9 mouse cellular contexts compared by ENCODE assay signal in genomic region chr11:120726243-120727168, GRCm38 (mm10). TPM values are rescaled to one million over a fixed set of nuclear protein-coding genes. Genes with fewer than 3 reads are reported as not detected.
A peak's percentile ranks its signal among the peaks of the same experiment; 100 is the strongest.
DNase-seq lines count a peak whose midpoint lies in the region; ATAC-seq and TF ChIP-seq lines count a peak whose summit lies in the region.
"Had no signal": no experiment of that assay in that cellular context is flagged by ENCODE, and none has a peak within 500 bp of the region (broad histone marks: within the 10 kb centered on the region; RNA-seq: fewer than 3 reads in every experiment).

No protein-coding gene starts in this region.

- H3K27me3 ChIP-seq in E14TG2a.4 (ENCODE audit: insufficient read depth, low read length) = peaks cover 64% of the 10 kb centered on the region
- peaks cover 22% of the 10 kb centered on the region for H3K27me3 ChIP-seq in heart, embryonic 16.5 days (ENCODE audit: control insufficient read depth, insufficient read depth, low read length)
- H3K27me3 ChIP-seq in limb, embryonic 15.5 days = 0 out of 2 replicates have a peak, but pooled peaks cover 2% of the 10 kb centered on the region

- peak overlapping the region; percentile 89 for H3K4me3 ChIP-seq in E14TG2a.4 (replicated peaks; ENCODE audit: low read length)
- H3K4me3 ChIP-seq in heart, embryonic 16.5 days (ENCODE audit: low read length) = peak overlapping the region; percentile 73
- H3K4me3 ChIP-seq in limb, embryonic 15.5 days = peak overlapping the region; percentile 62

- peak; percentile 19; the same call in 1 of the 2 replicates for ATAC-seq in heart, embryonic 16.5 days (replicated peaks; ENCODE audit: extremely low read depth, insufficient read depth, low FRiP score)
- peak; percentile 9; the same call in 1 of the 2 replicates for ATAC-seq in limb, embryonic 15.5 days (ENCODE audit: insufficient number of reproducible peaks, low FRiP score, low TSS enrichment, low read depth)
- ATAC-seq in megakaryocyte progenitor cell, adult 5-6 weeks (replicated peaks; ENCODE audit: poor library complexity) = no peak

- H3K4me2 ChIP-seq in heart, embryonic 16.5 days (ENCODE audit: low read depth, low read length) = peak overlapping the region; percentile 95
- H3K4me2 ChIP-seq in limb, embryonic 15.5 days = peak overlapping the region; percentile 91

- DNase-seq in adrenal gland, postnatal 14 days = peak; percentile 4
- no peak for DNase-seq in adrenal gland, postnatal 25 days
- peak; percentile 67 for DNase-seq in yolk sac, embryonic 10.5 days (ENCODE audit: low spot score)
- DNase-seq in layer of hippocampus, adult 9-10 months (ENCODE audit: low spot score) = no peak

- H3K27ac ChIP-seq in heart, embryonic 16.5 days (ENCODE audit: low read length) = no peak overlapping the region
- H3K27ac ChIP-seq in limb, embryonic 15.5 days = no peak overlapping the region

- WGBS in heart, embryonic 16.5 days = 23% methylated on average over 35 of the region's 36 CpGs
- WGBS in limb, embryonic 15.5 days = 21% methylated on average over 34 of the region's 36 CpGs

- H3K9me3 ChIP-seq in E14TG2a.4 (ENCODE audit: low read length) = no peaks in the 10 kb centered on the region
- no peaks in the 10 kb centered on the region for H3K9me3 ChIP-seq in heart, embryonic 16.5 days (replicated peaks; ENCODE audit: control insufficient read depth, low read length)
- H3K9me3 ChIP-seq in limb, embryonic 15.5 days = no peaks in the 10 kb centered on the region

- no peak for TF ChIP-seq CTCF in E14TG2a.4 (conservative IDR thresholded peaks at IDR 0.05; ENCODE audit: low read length)

- H3K9ac ChIP-seq in heart, embryonic 16.5 days (ENCODE audit: low read length) = peak overlapping the region; percentile 73
- peak overlapping the region; percentile 48 for H3K9ac ChIP-seq in limb, embryonic 15.5 days

- H3K36me3 ChIP-seq in E14TG2a.4 (ENCODE audit: insufficient read depth, low read length) = peaks cover 20% of the 10 kb centered on the region
- no peaks in the 10 kb centered on the region for H3K36me3 ChIP-seq in heart, embryonic 16.5 days (ENCODE audit: control insufficient read depth, insufficient read depth)
- peaks cover 6% of the 10 kb centered on the region for H3K36me3 ChIP-seq in limb, embryonic 15.5 days

- H3K4me1 ChIP-seq in E14TG2a.4 (replicated peaks; ENCODE audit: low read depth, low read length) = peaks cover 62% of the 10 kb centered on the region
- peaks cover 10% of the 10 kb centered on the region for H3K4me1 ChIP-seq in heart, embryonic 16.5 days (ENCODE audit: control insufficient read depth, insufficient read depth, low read length)
- peaks cover 33% of the 10 kb centered on the region for H3K4me1 ChIP-seq in limb, embryonic 15.5 days

RNA-seq across cellular contexts. Expression of gene Dcxr, which starts 0.6 kb away (rescaled TPM):
- 31.8 and 41.9 TPM in 2 replicates for total RNA-seq in adrenal gland, postnatal 14 days (2021)
- total RNA-seq in adrenal gland, postnatal 25 days (2021) = 59.0 and 82.3 TPM in 2 replicates
- 15.3 and 17.1 TPM in 2 replicates for polyA plus RNA-seq in heart, embryonic 16.5 days (2015; fragmentation: Nextera tagmentation; extraction: Ambion mirVana)
- 18.2 and 20.2 TPM in 2 replicates for polyA plus RNA-seq in limb, embryonic 15.5 days (2015; fragmentation: Nextera tagmentation; extraction: Ambion mirVana)
- total RNA-seq in megakaryocyte progenitor cell, adult 5-6 weeks (2015) = 16.3 and 18.7 TPM in 2 replicates
- total RNA-seq in megakaryocyte progenitor cell, adult 5-6 weeks (2017) = 16.5 and 17.1 TPM in 2 replicates

RNA-seq across cellular contexts. Expression of gene Rac3, which starts 5.2 kb away (rescaled TPM):
- 3.2 and 5.3 TPM in 2 replicates for total RNA-seq in adrenal gland, postnatal 14 days (2021)
- total RNA-seq in adrenal gland, postnatal 25 days (2021) = 5.6 and 10.0 TPM in 2 replicates
- polyA plus RNA-seq in heart, embryonic 16.5 days (2015; fragmentation: Nextera tagmentation; extraction: Ambion mirVana) = 8.7 and 10.6 TPM in 2 replicates
- 44.4 and 56.4 TPM in 2 replicates for polyA plus RNA-seq in limb, embryonic 15.5 days (2015; fragmentation: Nextera tagmentation; extraction: Ambion mirVana)
- 0.44 and 0.76 TPM in 2 replicates for total RNA-seq in megakaryocyte progenitor cell, adult 5-6 weeks (2015)
- total RNA-seq in megakaryocyte progenitor cell, adult 5-6 weeks (2017) = 0.25 TPM in 1 of 2 replicates, not detected in the other
- total RNA-seq: hematopoietic stem cell, adult 5-6 weeks had no signal

RNA-seq across cellular contexts. Expression of gene Cbr2, which starts 5.4 kb away (rescaled TPM):
- 7.3 and 10.2 TPM in 2 replicates for total RNA-seq in adrenal gland, postnatal 14 days (2021)
- total RNA-seq in adrenal gland, postnatal 25 days (2021) = 1.9 and 3.7 TPM in 2 replicates
- 54.8 and 59.4 TPM in 2 replicates for polyA plus RNA-seq in heart, embryonic 16.5 days (2015; fragmentation: Nextera tagmentation; extraction: Ambion mirVana)
- polyA plus RNA-seq in limb, embryonic 15.5 days (2015; fragmentation: Nextera tagmentation; extraction: Ambion mirVana) = 12.6 and 16.7 TPM in 2 replicates
- total RNA-seq in megakaryocyte progenitor cell, adult 5-6 weeks (2015) = not detected in 2 replicates
- total RNA-seq in megakaryocyte progenitor cell, adult 5-6 weeks (2017) = 1.3 TPM in 1 of 2 replicates, not detected in the other
- total RNA-seq: hematopoietic stem cell, adult 5-6 weeks had no signal

RNA-seq across cellular contexts. Expression of gene Lrrc45, which starts 12.8 kb away (rescaled TPM):
- total RNA-seq in adrenal gland, postnatal 14 days (2021) = 27.2 and 31.5 TPM in 2 replicates
- 40.9 and 46.8 TPM in 2 replicates for total RNA-seq in adrenal gland, postnatal 25 days (2021)
- polyA plus RNA-seq in heart, embryonic 16.5 days (2015; fragmentation: Nextera tagmentation; extraction: Ambion mirVana) = 34.1 and 34.8 TPM in 2 replicates
- polyA plus RNA-seq in limb, embryonic 15.5 days (2015; fragmentation: Nextera tagmentation; extraction: Ambion mirVana) = 63.7 and 65.9 TPM in 2 replicates
- 10.6 and 11.0 TPM in 2 replicates for total RNA-seq in megakaryocyte progenitor cell, adult 5-6 weeks (2015)
- total RNA-seq in megakaryocyte progenitor cell, adult 5-6 weeks (2017) = 37.6 and 42.3 TPM in 2 replicates

RNA-seq across cellular contexts. Expression of gene Cenpx, which starts 13.0 kb away (rescaled TPM):
- total RNA-seq in adrenal gland, postnatal 14 days (2021) = 46.4 and 52.5 TPM in 2 replicates
- 52.6 and 54.2 TPM in 2 replicates for total RNA-seq in adrenal gland, postnatal 25 days (2021)
- 107 and 112 TPM in 2 replicates for polyA plus RNA-seq in heart, embryonic 16.5 days (2015; fragmentation: Nextera tagmentation; extraction: Ambion mirVana)
- 156 and 166 TPM in 2 replicates for polyA plus RNA-seq in limb, embryonic 15.5 days (2015; fragmentation: Nextera tagmentation; extraction: Ambion mirVana)
- total RNA-seq in megakaryocyte progenitor cell, adult 5-6 weeks (2015) = 116 and 136 TPM in 2 replicates
- total RNA-seq in megakaryocyte progenitor cell, adult 5-6 weeks (2017) = 100 and 106 TPM in 2 replicates

Comparison
In these comparisons a context has a peak if more than half of its experiments do, and no peak if none do; other contexts are left out.
1. DNase-seq: peak in adrenal gland, postnatal 14 days (single experiment) and yolk sac, embryonic 10.5 days (single experiment); none in adrenal gland, postnatal 25 days (single experiment) and layer of hippocampus, adult 9-10 months (single experiment).
2. Peak in every context shown above with its lines, with median percentiles within 50 percentile points of each other: H3K4me3 ChIP-seq.